Mouse (Mus musculus) embryonic fibroblast, embryonic 13.5 days (primary cell): ENCODE data around the gene Lhx1.

Source experiments
- CTCF ChIP-seq: IDR thresholded peaks from 2 replicates; pipeline ENCODE4 v1.5.1; 2011; ENCODE audit warnings: mild to moderate bottlenecking, control low read depth, low read length, moderate library complexity, borderline replicate concordance; ENCODE audit not compliant: insufficient read depth
- POLR2A ChIP-seq: IDR thresholded peaks from 2 replicates; pipeline ENCODE4 v1.6.1; 2011; ENCODE audit warnings: low read depth, mild to moderate bottlenecking, control low read depth, low read length, moderate library complexity

DNA sequence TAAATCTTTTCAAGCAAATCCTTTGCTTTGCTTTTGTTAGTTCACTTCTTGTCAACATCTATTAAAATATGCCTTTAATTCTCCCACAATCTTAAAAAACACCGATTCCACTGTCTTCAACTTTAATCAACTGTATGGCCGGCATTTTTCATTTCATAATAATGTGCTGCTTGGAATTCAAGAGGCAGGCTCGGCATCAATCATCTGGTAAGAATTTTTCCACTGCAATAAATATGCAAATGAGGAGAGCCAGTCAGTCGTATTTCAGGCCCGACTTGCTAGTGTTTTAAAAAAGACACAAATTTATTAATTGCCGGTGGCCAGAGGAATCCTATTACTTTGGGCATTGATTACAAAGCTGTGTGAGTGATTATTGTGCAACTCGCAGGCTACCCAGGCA lies 43.7 kb downstream of the Lhx1 start:
- no peak for TF ChIP-seq POLR2A
- no peak for TF ChIP-seq CTCF
